Mouse (Mus musculus) urinary bladder, adult 18-20 months (tissue): Measurements from ENCODE around the gene Hyls1.

Experiments used
- DNase-seq, 2 experiments: peaks; one replicate each; pipeline ENCODE4 v3.0.0; 2022; ENCODE audit warnings: low spot score in 2 of 2, mixed read lengths in 2 of 2

Gene Hyls1

GRCm38 (mm10) chr9:35543099-35543860 is 26.9 kb downstream of the Hyls1 start:
- DNase-seq: no peak

- no peak for DNase-seq
Measured at GRCm38 (mm10) chr9:35541941-35542340, 28.3 kb downstream of the Hyls1 start.

GRCm38 (mm10) chr9:35541488-35541887 is 28.7 kb downstream of the Hyls1 start:
- DNase-seq: peak; percentile 63 to 70

- DNase-seq: no peak
Measured at GRCm38 (mm10) chr9:35541024-35541423, 29.2 kb downstream of the Hyls1 start.

GRCm38 (mm10) chr9:35539001-35539750 is 31.0 kb downstream of the Hyls1 start:
- DNase-seq: no peak

- DNase-seq: no peak
Measured at GRCm38 (mm10) chr9:35535876-35536275, 34.3 kb downstream of the Hyls1 start.

- peak in 1 of 2 experiments; percentile 16 for DNase-seq
Measured at GRCm38 (mm10) chr9:35535110-35535509, 35.1 kb downstream of the Hyls1 start.

GRCm38 (mm10) chr9:35533266-35533665 is 36.9 kb downstream of the Hyls1 start:
- peak in 1 of 2 experiments; percentile 23 for DNase-seq

- no peak for DNase-seq
Measured at GRCm38 (mm10) chr9:35529796-35530195, 40.4 kb downstream of the Hyls1 start.

GRCm38 (mm10) chr9:35529141-35529540 is 41.1 kb downstream of the Hyls1 start:
- no peak for DNase-seq

- DNase-seq: peak; percentile 38 to 54
Measured at GRCm38 (mm10) chr9:35523941-35524411, 46.2 kb downstream of the Hyls1 start.

GRCm38 (mm10) chr9:35523541-35523940 is 46.7 kb downstream of the Hyls1 start:
- DNase-seq: peak in 1 of 2 experiments; percentile 52

- no peak for DNase-seq
Measured at GRCm38 (mm10) chr9:35522821-35523515, 47.2 kb downstream of the Hyls1 start.

- DNase-seq: no peak
Measured at GRCm38 (mm10) chr9:35522241-35522640, 48.0 kb downstream of the Hyls1 start.

GRCm38 (mm10) chr9:35520631-35521348 is 49.4 kb downstream of the Hyls1 start:
- DNase-seq: no peak

- no peak for DNase-seq
Measured at GRCm38 (mm10) chr9:35518169-35518568, 52.0 kb downstream of the Hyls1 start, which contains the start of gene Gm1113. Gene Gm1113 (minus strand): TSS chr9:35518269.

GRCm38 (mm10) chr9:35516711-35517110 is 53.5 kb downstream of the Hyls1 start:
- DNase-seq: no peak

GRCm38 (mm10) chr9:35516182-35516581 is 54.0 kb downstream of the Hyls1 start:
- no peak for DNase-seq

- no peak for DNase-seq
Measured at GRCm38 (mm10) chr9:35513900-35514299, 56.3 kb downstream of the Hyls1 start.
